Mouse (Mus musculus): Measurements from ENCODE around the gene Adh1.

GRCm38 (mm10) chr3:138227782-138228181 is 33.0 kb upstream of the Adh1 start:
- TF ChIP-seq POLR2A (IDR thresholded peaks at IDR 0.05; ENCODE audit: insufficient read length, low read depth) (no peak), USF1 (IDR thresholded peaks at IDR 0.05; ENCODE audit: low read depth) (no peak), TCF12 (IDR thresholded peaks at IDR 0.05; ENCODE audit: insufficient read depth, poor library complexity, severe bottlenecking) (no peak)

Data from myocyte (in vitro differentiated cells).